Mouse (Mus musculus) heart, adult 2 months (tissue): ENCODE measurements around the gene Zfp879.

ENCODE experiments used
- CTCF ChIP-seq: fragments of 200-600 bp; IDR thresholded peaks from 2 replicates; pipeline ENCODE4 v1.8.1; 2022; ENCODE audit warnings: antibody characterized with exemption, mild to moderate bottlenecking, moderate library complexity
- POLR2A ChIP-seq: fragments of 200-500 bp; IDR thresholded peaks from 2 replicates; pipeline ENCODE4 v1.6.1; 2011; ENCODE audit warnings: mild to moderate bottlenecking, low read depth, low read length, control low read depth; ENCODE audit not compliant: insufficient read depth

- TF ChIP-seq CTCF (no peak), POLR2A (no peak)
Observed at GRCm38 (mm10) chr11:50826214-50826613, 15.1 kb downstream of the Zfp879 start.
